Mouse (Mus musculus) heart, postnatal 0 days (tissue): ENCODE measurements around the gene Ddi1. TPM values are rescaled to one million over a fixed set of nuclear protein-coding genes. Genes with fewer than 3 reads are reported as not detected.
"Not testable (repeated sequence)": the region's sequence is repeated elsewhere in the genome, so short reads cannot be mapped to it uniquely, and the experiment has no call there.

Experiments
- ATAC-seq: fragments of 200-750 bp; cut with Nextera tagmentation; 2 replicates; pipeline ENCODE4 v1.8.0; 2017; ENCODE audit warnings: low read depth, moderate number of reproducible peaks, moderate library complexity; ENCODE audit not compliant: insufficient read depth
- DNase-seq: peaks from one replicate; pipeline ENCODE4 v3.0.0-alpha.2; 2016; ENCODE audit warnings: low spot score
- H3K27ac ChIP-seq: fragments of 300-500 bp; sonication (generic); 2 replicates; pipeline ENCODE4 v1.5.1; 2014; ENCODE audit warnings: low read depth, mild to moderate bottlenecking
- H3K27me3 ChIP-seq: fragments of 300-500 bp; sonication (generic); 2 replicates; pipeline ENCODE4 v1.6.1; 2014; ENCODE audit warnings: low read length, mixed read lengths; ENCODE audit not compliant: control insufficient read depth, insufficient read depth
- H3K36me3 ChIP-seq: fragments of 300-500 bp; sonication (generic); replicated peaks from 2 replicates; pipeline ENCODE4 v1.6.1; 2014; ENCODE audit warnings: low read length, mixed read lengths; ENCODE audit not compliant: control insufficient read depth, insufficient read depth
- H3K4me1 ChIP-seq: fragments of 300-500 bp; sonication (generic); 2 replicates; pipeline ENCODE4 v1.6.1; 2014; ENCODE audit warnings: antibody characterized with exemption; ENCODE audit not compliant: control insufficient read depth, insufficient read depth
- H3K4me2 ChIP-seq: fragments of 300-500 bp; sonication (generic); 2 replicates; pipeline ENCODE4 v1.6.1; 2014; ENCODE audit warnings: low read depth, mild to moderate bottlenecking, low read length, moderate library complexity
- H3K4me3 ChIP-seq: fragments of 300-500 bp; sonication (generic); 2 replicates; pipeline ENCODE4 v1.5.1; 2014; ENCODE audit warnings: low read depth, low read length
- H3K9ac ChIP-seq: fragments of 300-500 bp; sonication (generic); replicated peaks from 2 replicates; pipeline ENCODE4 v1.6.1; 2014; ENCODE audit warnings: low read depth, low read length, mixed read lengths
- H3K9me3 ChIP-seq: fragments of 300-500 bp; sonication (generic); replicated peaks from 2 replicates; pipeline ENCODE4 v1.6.1; 2016; ENCODE audit warnings: low read length; ENCODE audit not compliant: control insufficient read depth
- CTCF ChIP-seq: IDR thresholded peaks from 2 replicates; pipeline ENCODE4 v1.5.1; 2016; ENCODE audit warnings: antibody characterized with exemption, control low read depth, low read depth
- EP300 ChIP-seq: IDR thresholded peaks from 2 replicates; pipeline ENCODE4 v1.6.1; 2016; ENCODE audit warnings: antibody characterized with exemption, low read depth
- WGBS: fragments of 180-500 bp; shearing (Covaris S2); extraction: QIAGEN DNeasy Blood & Tissue Kit; methylation state at CpG from one replicate; pipeline ENCODE4 v1.1.7; 2014; 5-methylcytosine and 5-hydroxymethylcytosine counted together
- polyA plus RNA-seq: library from polyadenylated mRNA; unstranded; fragments of >200 nt; fragmentation: Nextera tagmentation; extraction: Ambion mirVana; gene quantifications from 2 replicates; pipeline ENCODE4 v1.2.1, GENCODE M21; 2015
- total RNA-seq: library from RNA; depleted of rRNA; stranded (reverse); fragments of >200 nt; gene quantifications from 2 replicates; pipeline ENCODE4 v1.2.3, GENCODE M21; 2014; ENCODE audit warnings: low replicate concordance; rRNA removed

Gene Ddi1
- total and polyA plus RNA-seq, 2 experiments from 2014 or later: 0.01 TPM; not detected in 1

DNA sequence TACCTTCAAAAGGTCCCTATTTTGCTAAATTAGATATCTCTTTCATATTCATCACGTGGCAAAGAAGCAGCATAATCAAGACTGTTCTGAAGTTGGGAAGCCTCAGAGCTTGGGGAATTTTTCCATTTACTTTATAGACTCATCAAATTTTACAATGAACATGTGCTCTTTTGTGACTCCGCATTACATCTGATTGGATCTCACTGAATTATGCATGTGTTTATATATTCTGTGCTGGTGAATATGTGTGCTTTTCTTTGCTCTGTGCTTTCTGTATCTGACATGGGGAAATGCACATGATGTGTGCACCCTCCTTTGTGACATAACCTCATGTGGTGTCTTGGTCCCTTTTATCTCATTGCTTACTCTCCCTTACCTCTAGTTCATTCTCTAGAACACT is 17.7 kb downstream of the Ddi1 start:
- no peak overlapping the region for H3K4me2 ChIP-seq
- no peak for TF ChIP-seq EP300
- no peak for TF ChIP-seq CTCF
- H3K27ac ChIP-seq: no peak overlapping the region
- no peaks in the 10 kb centered on the region for H3K4me1 ChIP-seq
- WGBS: 81% methylated on average over 2 of the region's 2 CpGs
- DNase-seq: no peak
- no peak for ATAC-seq
- no peaks in the 10 kb centered on the region for H3K36me3 ChIP-seq
- no peak overlapping the region for H3K4me3 ChIP-seq
- no peaks in the 10 kb centered on the region for H3K27me3 ChIP-seq
- no peak overlapping the region for H3K9ac ChIP-seq
- no peaks in the 10 kb centered on the region for H3K9me3 ChIP-seq

DNA sequence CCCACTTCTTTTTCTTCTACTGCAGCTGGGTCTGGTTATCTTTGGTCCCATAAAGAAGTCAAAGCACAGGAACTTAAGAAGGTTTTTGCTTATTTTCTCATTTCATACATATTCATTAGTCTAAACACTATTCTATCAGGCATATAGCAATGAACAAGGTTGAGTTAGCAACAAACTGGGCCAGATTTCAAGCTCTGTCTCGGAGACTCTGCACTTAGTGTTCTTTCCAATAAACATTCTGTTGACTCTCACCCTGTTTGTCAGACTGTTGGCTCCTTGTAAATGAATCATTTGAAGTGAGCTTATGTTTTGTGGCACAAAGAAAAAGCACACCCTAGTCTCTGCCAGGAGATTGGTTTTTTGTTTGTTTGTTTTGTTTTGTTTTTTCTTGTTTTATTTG is 19.3 kb downstream of the Ddi1 start:
- 71% methylated on average over 1 of the region's 1 CpGs for WGBS
- Histone ChIP-seq H3K9ac (no peak overlapping the region), H3K4me3 (no peak overlapping the region), H3K27me3 (no peaks in the 10 kb centered on the region), H3K4me2 (no peak overlapping the region), H3K36me3 (no peaks in the 10 kb centered on the region), H3K9me3 (no peaks in the 10 kb centered on the region), H3K27ac (no peak overlapping the region), H3K4me1 (no peaks in the 10 kb centered on the region)
- DNase-seq (no peak), ATAC-seq (no peak)
- TF ChIP-seq EP300: no peak
- TF ChIP-seq CTCF: no peak

DNA sequence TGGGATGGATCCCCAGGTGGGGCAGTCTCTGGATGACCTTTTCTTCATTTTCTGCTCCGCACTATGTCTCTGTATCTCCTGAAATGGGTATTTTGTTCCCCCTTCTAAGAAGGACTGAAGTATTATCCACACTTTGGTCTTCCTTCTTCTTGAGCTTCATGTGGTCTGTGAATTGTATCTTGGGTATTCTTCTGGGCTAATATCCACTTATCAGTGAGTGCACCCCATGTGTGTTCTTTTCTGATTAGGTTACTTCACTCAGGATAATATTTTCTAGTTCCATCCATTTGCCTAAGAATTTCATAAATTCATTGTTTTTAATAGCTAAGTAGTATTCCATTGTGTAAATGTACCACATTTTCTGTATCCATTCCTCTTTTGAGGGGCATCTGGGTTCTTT is 33.7 kb downstream of the Ddi1 start:
- not testable (repeated sequence) for ATAC-seq, H3K9ac ChIP-seq, H3K36me3 ChIP-seq, H3K4me1 ChIP-seq, H3K4me2 ChIP-seq, H3K4me3 ChIP-seq, H3K27ac ChIP-seq, H3K27me3 ChIP-seq, H3K9me3 ChIP-seq, DNase-seq
- 100% methylated on average over 1 of the region's 1 CpGs for WGBS

DNA sequence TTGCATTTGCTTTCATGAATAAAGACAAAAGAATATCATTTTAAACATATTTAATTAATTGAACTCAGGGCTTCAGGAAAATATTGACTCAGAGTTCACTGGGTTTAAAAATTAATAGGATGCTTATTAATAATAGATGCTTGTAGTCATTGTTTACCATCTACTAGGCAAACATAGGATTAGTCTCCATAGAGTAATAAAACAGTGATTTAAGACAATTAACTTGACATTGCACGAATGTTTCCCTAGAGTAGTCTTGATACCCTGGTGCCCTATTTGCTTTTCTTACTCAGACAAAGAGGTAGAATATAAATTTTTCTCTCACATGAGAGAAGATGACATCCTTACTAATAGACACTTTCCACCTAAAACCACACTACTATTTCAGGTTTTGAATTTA is 52.1 kb downstream of the Ddi1 start:
- Histone ChIP-seq H3K9ac (no peak overlapping the region), H3K27me3 (no peaks in the 10 kb centered on the region), H3K9me3 (no peaks in the 10 kb centered on the region), H3K36me3 (no peaks in the 10 kb centered on the region), H3K27ac (no peak overlapping the region), H3K4me1 (no peaks in the 10 kb centered on the region), H3K4me2 (no peak overlapping the region), H3K4me3 (no peak overlapping the region)
- TF ChIP-seq CTCF (no peak), EP300 (no peak)
- WGBS: 71% methylated on average over 1 of the region's 1 CpGs
- ATAC-seq: no peak
- DNase-seq: no peak

DNA sequence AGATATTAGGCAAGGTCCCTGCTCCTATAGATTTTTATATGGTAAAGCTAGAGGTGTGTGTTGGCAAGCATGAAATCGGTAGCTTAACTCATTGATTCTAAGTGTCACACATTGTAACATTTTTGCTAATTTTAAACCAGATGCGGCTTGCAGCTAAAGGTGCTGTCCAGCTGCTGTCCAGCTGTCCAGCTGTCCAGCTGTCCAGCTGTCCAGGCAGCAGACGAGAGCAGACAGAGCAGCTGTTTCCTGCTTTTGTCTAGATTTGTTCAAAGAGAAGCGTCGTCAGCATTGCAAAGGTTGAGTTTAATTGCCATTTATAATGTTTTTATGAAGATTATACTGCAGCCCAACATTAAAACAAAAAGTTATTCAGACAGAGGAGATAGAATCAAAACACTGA is 56.8 kb downstream of the Ddi1 start:
- H3K4me1 ChIP-seq: no peaks in the 10 kb centered on the region
- no peak for DNase-seq
- WGBS: 56% methylated on average over 5 of the region's 5 CpGs

More for the DNA sequence above, 56.8 kb downstream of the Ddi1 start:
- Histone ChIP-seq H3K27ac (no peak overlapping the region), H3K4me2 (no peak overlapping the region), H3K9me3 (no peaks in the 10 kb centered on the region), H3K36me3 (no peaks in the 10 kb centered on the region), H3K9ac (no peak overlapping the region), H3K27me3 (no peaks in the 10 kb centered on the region), H3K4me3 (no peak overlapping the region)
- ATAC-seq: no peak
- TF ChIP-seq CTCF (no peak), EP300 (no peak)

Other genes starting within 250 kb of the Ddi1 start
- gene Pdgfd, start 101.3 kb downstream of the Ddi1 start, total RNA-seq: 12.6 and 18.4 TPM in 2 replicates
- 6.8 TPM in 2 replicates for gene Pdgfd, start 101.3 kb downstream of the Ddi1 start, polyA plus RNA-seq